Mouse (Mus musculus): ENCODE data around the gene Sft2d2. TPM values are rescaled to one million over a fixed set of nuclear protein-coding genes. Genes with fewer than 3 reads are reported as not detected.

Gene Sft2d2
- total and polyA plus RNA-seq, 2 experiments from 2014 or later: 4.6 to 8.8 TPM

- Histone ChIP-seq H3K9me3 (ENCODE audit: low read length) (no peaks in the 10 kb centered on the region), H3K9ac (no peak overlapping the region), H3K4me3 (ENCODE audit: low read depth, low read length) (no peak overlapping the region), H3K27me3 (ENCODE audit: insufficient read depth, low read length) (no peaks in the 10 kb centered on the region), H3K4me1 (ENCODE audit: insufficient read depth) (0 out of 2 replicates have a peak, but pooled peaks cover 5% of the 10 kb centered on the region), H3K27ac (ENCODE audit: low read depth, low read length) (no peak overlapping the region), H3K4me2 (ENCODE audit: low read depth) (no peak overlapping the region), H3K36me3 (ENCODE audit: insufficient read depth) (no peaks in the 10 kb centered on the region)
- ATAC-seq: no peak
- no peak for TF ChIP-seq CTCF (IDR thresholded peaks at IDR 0.05; ENCODE audit: low read depth)
- WGBS: 90% methylated on average over 3 of the region's 3 CpGs
- no peak for DNase-seq
Measured at GRCm38 (mm10) chr1:165184178-165184577, 10.1 kb downstream of the Sft2d2 start.

- WGBS: 83% methylated on average over 6 of the region's 6 CpGs
- Histone ChIP-seq H3K9me3 (ENCODE audit: low read length) (no peaks in the 10 kb centered on the region), H3K27me3 (ENCODE audit: insufficient read depth, low read length) (no peaks in the 10 kb centered on the region), H3K4me1 (ENCODE audit: insufficient read depth) (0 out of 2 replicates have a peak, but pooled peaks cover 5% of the 10 kb centered on the region), H3K36me3 (ENCODE audit: insufficient read depth) (no peaks in the 10 kb centered on the region; the same call in 1 of the 2 replicates), H3K4me2 (ENCODE audit: low read depth) (no peak overlapping the region), H3K27ac (ENCODE audit: low read depth, low read length) (no peak overlapping the region), H3K4me3 (ENCODE audit: low read depth, low read length) (no peak overlapping the region), H3K9ac (no peak overlapping the region)
- ATAC-seq (no peak), DNase-seq (no peak)
- TF ChIP-seq CTCF (IDR thresholded peaks at IDR 0.05; ENCODE audit: low read depth): no peak
Measured at GRCm38 (mm10) chr1:165183400-165183799, 10.8 kb downstream of the Sft2d2 start.

GRCm38 (mm10) chr1:165179321-165179720, 14.9 kb downstream of the Sft2d2 start:
- H3K9ac ChIP-seq: no peak overlapping the region
- no peak overlapping the region for H3K4me2 ChIP-seq (ENCODE audit: low read depth)
- no peaks in the 10 kb centered on the region for H3K9me3 ChIP-seq (ENCODE audit: low read length)
- no peaks in the 10 kb centered on the region for H3K4me1 ChIP-seq (ENCODE audit: insufficient read depth)
- H3K27me3 ChIP-seq (ENCODE audit: insufficient read depth, low read length): no peaks in the 10 kb centered on the region
- WGBS: 84% methylated on average over 5 of the region's 5 CpGs
- no peak for TF ChIP-seq CTCF (IDR thresholded peaks at IDR 0.05; ENCODE audit: low read depth)
- H3K4me3 ChIP-seq (ENCODE audit: low read depth, low read length): no peak overlapping the region
- no peak for ATAC-seq
- no peak for DNase-seq
- H3K36me3 ChIP-seq (ENCODE audit: insufficient read depth): no peaks in the 10 kb centered on the region; the same call in 1 of the 2 replicates
- no peak overlapping the region for H3K27ac ChIP-seq (ENCODE audit: low read depth, low read length)

GRCm38 (mm10) chr1:165178075-165178474, 16.2 kb downstream of the Sft2d2 start:
- Histone ChIP-seq H3K4me3 (ENCODE audit: low read depth, low read length) (no peak overlapping the region), H3K27ac (ENCODE audit: low read depth, low read length) (no peak overlapping the region), H3K27me3 (ENCODE audit: insufficient read depth, low read length) (no peaks in the 10 kb centered on the region), H3K4me1 (ENCODE audit: insufficient read depth) (no peaks in the 10 kb centered on the region), H3K9ac (no peak overlapping the region), H3K36me3 (ENCODE audit: insufficient read depth) (no peaks in the 10 kb centered on the region; the same call in 1 of the 2 replicates), H3K4me2 (ENCODE audit: low read depth) (no peak overlapping the region), H3K9me3 (ENCODE audit: low read length) (no peaks in the 10 kb centered on the region)
- 74% methylated on average over 6 of the region's 6 CpGs for WGBS
- DNase-seq (no peak), ATAC-seq (no peak)
- TF ChIP-seq CTCF (IDR thresholded peaks at IDR 0.05; ENCODE audit: low read depth): no peak

GRCm38 (mm10) chr1:165174059-165174616, 20.1 kb downstream of the Sft2d2 start:
- H3K9ac ChIP-seq: no peak overlapping the region

GRCm38 (mm10) chr1:165171277-165171676, 23.0 kb downstream of the Sft2d2 start:
- Histone ChIP-seq H3K4me2 (ENCODE audit: low read depth) (no peak overlapping the region), H3K27ac (ENCODE audit: low read depth, low read length) (no peak overlapping the region), H3K4me3 (ENCODE audit: low read depth, low read length) (no peak overlapping the region), H3K36me3 (ENCODE audit: insufficient read depth) (no peaks in the 10 kb centered on the region), H3K4me1 (ENCODE audit: insufficient read depth) (no peaks in the 10 kb centered on the region), H3K27me3 (ENCODE audit: insufficient read depth, low read length) (no peaks in the 10 kb centered on the region), H3K9ac (no peak overlapping the region), H3K9me3 (ENCODE audit: low read length) (no peaks in the 10 kb centered on the region)
- DNase-seq: no peak
- no peak for ATAC-seq
- 82% methylated on average over 7 of the region's 8 CpGs for WGBS
- TF ChIP-seq CTCF (IDR thresholded peaks at IDR 0.05; ENCODE audit: low read depth): no peak

More at GRCm38 (mm10) chr1:165174059-165174616, 20.1 kb downstream of the Sft2d2 start:
- DNase-seq: no peak
- Histone ChIP-seq H3K27me3 (ENCODE audit: insufficient read depth, low read length) (no peaks in the 10 kb centered on the region), H3K9me3 (ENCODE audit: low read length) (no peaks in the 10 kb centered on the region), H3K4me2 (ENCODE audit: low read depth) (no peak overlapping the region), H3K27ac (ENCODE audit: low read depth, low read length) (no peak overlapping the region), H3K36me3 (ENCODE audit: insufficient read depth) (no peaks in the 10 kb centered on the region; the same call in 1 of the 2 replicates), H3K4me3 (ENCODE audit: low read depth, low read length) (no peak overlapping the region), H3K4me1 (ENCODE audit: insufficient read depth) (no peaks in the 10 kb centered on the region)
- whole genome bisulfite sequencing: 52% methylated on average over 6 of the region's 9 CpGs
- ATAC-seq: no peak
- TF ChIP-seq CTCF (IDR thresholded peaks at IDR 0.05; ENCODE audit: low read depth): no peak

GRCm38 (mm10) chr1:165170157-165170556, 24.1 kb downstream of the Sft2d2 start:
- ATAC-seq (no peak), DNase-seq (no peak)
- no peak for TF ChIP-seq CTCF (IDR thresholded peaks at IDR 0.05; ENCODE audit: low read depth)
- no peaks in the 10 kb centered on the region for H3K9me3 ChIP-seq (ENCODE audit: low read length)
- no peaks in the 10 kb centered on the region for H3K36me3 ChIP-seq (ENCODE audit: insufficient read depth)
- H3K4me3 ChIP-seq (ENCODE audit: low read depth, low read length): no peak overlapping the region
- no peaks in the 10 kb centered on the region for H3K4me1 ChIP-seq (ENCODE audit: insufficient read depth)
- H3K9ac ChIP-seq: no peak overlapping the region
- no peaks in the 10 kb centered on the region for H3K27me3 ChIP-seq (ENCODE audit: insufficient read depth, low read length)
- WGBS: 82% methylated on average over 5 of the region's 5 CpGs
- no peak overlapping the region for H3K27ac ChIP-seq (ENCODE audit: low read depth, low read length)
- no peak overlapping the region for H3K4me2 ChIP-seq (ENCODE audit: low read depth)

All from forebrain, postnatal 0 days (tissue).